In the genomic region with DNA sequence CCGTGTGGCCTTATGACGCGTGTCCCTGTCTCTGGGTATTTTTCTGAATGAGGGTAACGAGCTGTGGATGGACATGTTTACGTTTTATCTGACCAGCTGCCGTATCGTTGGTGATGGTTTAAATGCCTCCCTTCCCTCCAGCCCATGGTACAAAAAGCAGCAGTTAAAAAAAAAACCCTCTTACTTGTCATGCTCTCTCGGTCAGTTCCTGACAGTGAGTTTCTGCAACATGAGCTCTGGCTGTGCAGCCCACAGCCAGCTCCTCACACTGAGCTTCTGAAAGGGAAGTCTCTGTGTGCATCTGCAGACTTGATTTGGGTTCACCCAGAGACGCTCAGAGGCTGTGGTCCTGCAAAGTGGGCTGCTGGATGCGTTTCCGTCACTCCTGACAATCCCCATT, we compare ENCODE assay signal across 18 mouse cellular contexts.
"Had no signal": no experiment of that assay in that cellular context is flagged by ENCODE, and none has a peak within 500 bp of the region (broad histone marks: within the 10 kb centered on the region; RNA-seq: fewer than 3 reads in every experiment).

No protein-coding gene starts in this region.

- ATAC-seq: intestine, postnatal 0 days; liver, postnatal 0 days; midbrain, embryonic 13.5 days had no signal

- H3K36me3 ChIP-seq: limb, embryonic 12.5 days; limb, embryonic 15.5 days; midbrain, embryonic 13.5 days had no signal

- H3K4me1 ChIP-seq: limb, embryonic 15.5 days; midbrain, embryonic 13.5 days had no signal

- H3K9me3 ChIP-seq: limb, embryonic 12.5 days; limb, embryonic 15.5 days; midbrain, embryonic 13.5 days had no signal

- H3K4me3 ChIP-seq: limb, embryonic 12.5 days; limb, embryonic 15.5 days; midbrain, embryonic 13.5 days had no signal

- DNase-seq: kidney, postnatal 14 days; kidney, postnatal 4 days; left cerebral cortex, postnatal 4 days; liver, postnatal 0 days; lung, postnatal 10 days; right cerebral cortex, postnatal 14 days; right cerebral cortex, postnatal 4 days; thymus, adult 2 months; thymus, postnatal 14 days; thymus, postnatal 4 days had no signal

- H3K9ac ChIP-seq: limb, embryonic 12.5 days; limb, embryonic 15.5 days; liver, embryonic 14.5 days; liver, postnatal 0 days; midbrain, embryonic 13.5 days had no signal

- H3K27ac ChIP-seq: limb, embryonic 12.5 days; limb, embryonic 15.5 days; liver, embryonic 14.5 days; macrophage; midbrain, embryonic 13.5 days; stomach, postnatal 0 days had no signal

- H3K27me3 ChIP-seq: limb, embryonic 12.5 days; limb, embryonic 15.5 days; midbrain, embryonic 13.5 days had no signal

- H3K4me2 ChIP-seq: limb, embryonic 12.5 days; limb, embryonic 15.5 days; liver, embryonic 11.5 days; midbrain, embryonic 13.5 days had no signal
